Mouse (Mus musculus): ENCODE data around the gene Tnk1. TPM values are rescaled to one million over a fixed set of nuclear protein-coding genes. Genes with fewer than 3 reads are reported as not detected.

The Tnk1 gene
- total and polyA plus RNA-seq, 3 experiments = 0.25 to 0.35 TPM; not detected in 1

DNA sequence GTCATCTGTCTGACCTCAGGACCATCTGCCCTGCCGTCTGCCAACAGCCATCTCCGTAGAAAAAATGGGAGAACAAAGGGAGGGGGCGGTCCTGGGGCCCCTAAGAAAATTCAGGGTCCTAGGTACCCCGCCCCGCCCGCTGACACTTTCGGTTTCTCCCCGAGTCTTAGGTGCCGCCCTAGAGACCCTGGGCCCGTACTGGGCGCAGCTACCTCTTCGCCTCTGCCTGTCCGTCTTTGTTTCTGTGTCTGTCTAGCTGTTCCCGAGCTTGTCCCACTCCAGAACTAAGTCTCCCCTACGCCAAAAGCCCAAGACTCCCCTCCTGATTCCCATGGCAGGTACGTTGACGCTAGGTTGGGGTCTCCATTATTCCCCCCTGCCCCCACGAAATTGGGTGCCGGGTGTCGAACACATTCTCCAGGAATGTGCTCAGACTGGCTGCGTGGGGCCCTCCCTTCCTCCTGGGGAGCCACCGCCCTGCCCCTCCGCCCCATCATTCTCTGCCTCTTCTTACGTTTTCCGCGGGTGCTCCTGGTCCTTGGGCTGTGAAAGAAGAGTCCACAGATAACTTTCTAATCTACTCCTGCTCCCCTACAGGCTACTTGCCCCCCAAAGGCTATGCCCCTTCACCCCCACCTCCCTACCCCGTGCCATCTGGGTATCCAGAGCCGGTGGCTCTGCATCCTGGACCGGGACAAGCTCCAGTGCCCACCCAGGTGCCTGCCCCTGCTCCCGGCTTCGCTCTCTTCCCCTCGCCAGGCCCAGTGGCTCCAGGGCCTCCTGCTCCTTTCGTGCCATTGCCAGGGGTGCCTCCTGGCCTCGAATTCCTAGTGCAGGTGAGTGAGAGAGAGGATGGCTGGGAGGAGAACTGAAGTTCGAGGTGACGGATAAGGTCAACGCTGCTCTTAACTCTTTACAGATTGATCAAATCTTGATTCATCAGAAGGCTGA is 11.5 kb downstream of the Tnk1 start:
- peaks cover 0 to 2% of the 10 kb centered on the region in 2 experiments; a peak in 1 of 4 replicates for H3K36me3 ChIP-seq (ENCODE audit: control insufficient read depth in 1 of 2, insufficient read depth in 2 of 2, low read length in 2 of 2)
- H3K9me3 ChIP-seq (replicated peaks; ENCODE audit: insufficient read depth, low read length) = no peaks in the 10 kb centered on the region
- peaks cover 4 to 14% of the 10 kb centered on the region in 2 experiments; a peak in 2 of 4 replicates for H3K4me1 ChIP-seq (ENCODE audit: control insufficient read depth in 1 of 2, insufficient read depth in 2 of 2, low read length in 2 of 2)
- H3K9ac ChIP-seq (ENCODE audit: control insufficient read depth, low read depth, low read length, poor library complexity, severe bottlenecking) = peak overlapping the region; percentile 79
- DNase-seq (ENCODE audit: low read depth, low spot score) = peak; percentile 83
- TF ChIP-seq KAT2A (conservative IDR thresholded peaks at IDR 0.05; ENCODE audit: low read depth, low read length) = no peak
- 0 out of 2 replicates have a peak, but pooled peaks have one; percentile 24 for TF ChIP-seq NRF1 (IDR thresholded peaks at IDR 0.05; ENCODE audit: insufficient read depth, low read depth, low read length, poor library complexity, severe bottlenecking)
- H3K27ac ChIP-seq (ENCODE audit: control insufficient read depth, low read depth, low read length) = peak overlapping the region; percentile 53
- peak overlapping the region; percentile 60 to 86 for H3K4me3 ChIP-seq (ENCODE audit: control insufficient read depth in 1 of 2, insufficient read depth in 1 of 2, low read depth in 2 of 2, low read length in 2 of 2)
- H3K79me2 ChIP-seq (ENCODE audit: control insufficient read depth, insufficient read depth, low read length, poor library complexity) = peaks cover 3% of the 10 kb centered on the region; the same call in 1 of the 2 replicates
- no peaks in the 10 kb centered on the region for H3K27me3 ChIP-seq (ENCODE audit: control insufficient read depth in 1 of 2, insufficient read depth in 2 of 2, low read length in 2 of 2)

DNA sequence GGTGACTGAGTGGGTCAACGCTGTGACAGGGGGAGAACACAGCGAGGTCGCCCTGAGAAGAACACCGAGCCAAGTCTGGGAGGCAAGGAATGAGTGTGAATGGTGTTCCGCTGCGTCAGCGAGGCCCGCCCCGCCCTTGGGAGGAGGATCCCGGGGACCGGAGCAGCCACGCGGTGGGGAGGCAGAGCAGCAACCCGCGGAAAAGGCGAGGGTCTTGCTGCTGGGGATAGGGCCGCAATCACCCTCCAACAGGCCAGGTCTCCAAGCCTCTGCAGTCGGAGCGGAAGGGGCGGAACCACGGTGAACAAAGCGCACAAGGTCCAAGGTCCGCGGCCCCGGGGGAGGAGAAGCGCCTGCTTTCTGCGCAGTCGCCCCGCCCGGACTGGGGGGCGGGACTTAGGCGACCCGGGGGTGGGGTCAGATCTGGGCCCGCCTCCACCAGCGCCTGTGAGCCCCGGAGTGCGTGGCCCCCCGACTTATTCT is 12.3 kb downstream of the Tnk1 start, which contains the start of gene Plscr3:
Gene Plscr3 (plus strand): TSS at position 179 of the 483 bp plus-strand sequence.
- H3K27me3 ChIP-seq (ENCODE audit: control insufficient read depth in 1 of 2, insufficient read depth in 2 of 2, low read length in 2 of 2) = no peaks in the 10 kb centered on the region
- DNase-seq (ENCODE audit: low read depth, low spot score) = peak; percentile 96
- TF ChIP-seq ETS1 (IDR thresholded peaks at IDR 0.05; ENCODE audit: low read depth, low read length) (no peak), MYB (IDR thresholded peaks at IDR 0.05; ENCODE audit: low read depth, low read length) (no peak), USF1 (IDR thresholded peaks at IDR 0.05; ENCODE audit: low read depth, low read length) (no peak), RAD21 (IDR thresholded peaks at IDR 0.05; ENCODE audit: low read depth, low read length) (no peak), UBTF (IDR thresholded peaks at IDR 0.05; ENCODE audit: borderline replicate concordance, insufficient read depth, low read depth, low read length) (no peak), SMC3 (IDR thresholded peaks at IDR 0.05; ENCODE audit: low read depth, low read length) (peak; percentile 8; the same call in 1 of the 2 replicates), USF2 (IDR thresholded peaks at IDR 0.05; ENCODE audit: borderline replicate concordance in 1 of 2, insufficient read depth in 1 of 2, low read depth in 1 of 2, low read length in 2 of 2) (no peak), BHLHE40 (IDR thresholded peaks at IDR 0.05; ENCODE audit: borderline replicate concordance, low read depth, low read length) (no peak), MAZ (IDR thresholded peaks at IDR 0.05; ENCODE audit: low read depth, low read length) (peak; percentile 40; the same call in 1 of the 2 replicates), GATA1 (IDR thresholded peaks at IDR 0.05; ENCODE audit: low read depth, low read length) (no peak), POLR2AphosphoS5 (IDR thresholded peaks at IDR 0.05; ENCODE audit: borderline replicate concordance, low read depth, low read length) (0 out of 2 replicates have a peak, but pooled peaks have one; percentile 40), NRF1 (IDR thresholded peaks at IDR 0.05; ENCODE audit: insufficient read depth, low read depth, low read length, poor library complexity, severe bottlenecking) (peak; percentile 74), SIN3A (IDR thresholded peaks at IDR 0.05; ENCODE audit: low read length) (peak; percentile 72), ZKSCAN1 (IDR thresholded peaks at IDR 0.05; ENCODE audit: low read depth, low read length) (no peak), E2F4 (IDR thresholded peaks at IDR 0.05; ENCODE audit: borderline replicate concordance, low read depth, low read length) (no peak), NELFE (IDR thresholded peaks at IDR 0.05; ENCODE audit: low read depth, low read length) (peak; percentile 83), EP300 (IDR thresholded peaks at IDR 0.05; ENCODE audit: low read depth in 1 of 2, low read length in 2 of 2) (0 out of 4 replicates have a peak, but pooled peaks of 1 of the 2 experiments have one; percentile 23), ZC3H11A (IDR thresholded peaks at IDR 0.05; ENCODE audit: low read depth, low read length) (no peak), CTCF (IDR thresholded peaks at IDR 0.05 in 2 of 3, conservative IDR thresholded peaks at IDR 0.05 in 1 of 3; ENCODE audit: control insufficient read depth in 1 of 3, insufficient read depth in 1 of 3, low read depth in 2 of 3, low read length in 3 of 3, poor library complexity in 1 of 3, severe bottlenecking in 1 of 3) (no peak), POLR2A (IDR thresholded peaks at IDR 0.05; ENCODE audit: control insufficient read depth in 1 of 2, insufficient read depth in 1 of 2, low read depth in 1 of 2, low read length in 2 of 2, poor library complexity in 1 of 2) (peak; percentile 85 to 97), HCFC1 (IDR thresholded peaks at IDR 0.05; ENCODE audit: low read depth, low read length) (peak; percentile 73), MYC (IDR thresholded peaks at IDR 0.05; ENCODE audit: low read depth, low read length) (peak; percentile 87), MAFK (IDR thresholded peaks at IDR 0.05; ENCODE audit: borderline replicate concordance, low read depth, low read length) (peak; percentile 41; the same call in 1 of the 2 replicates), ELF1 (IDR thresholded peaks at IDR 0.05; ENCODE audit: low read depth, low read length) (no peak), CHD1 (IDR thresholded peaks at IDR 0.05; ENCODE audit: low read depth, low read length) (no peak), TBP (IDR thresholded peaks at IDR 0.05; ENCODE audit: low read depth, low read length) (peak; percentile 74)

More for the DNA sequence above, 12.3 kb downstream of the Tnk1 start, which contains the start of gene Plscr3:
- Histone ChIP-seq H3K9ac (ENCODE audit: control insufficient read depth, low read depth, low read length, poor library complexity, severe bottlenecking) (peak within 1 kb of the TSS; percentile 79), H3K27ac (ENCODE audit: control insufficient read depth, low read depth, low read length) (peak within 1 kb of the TSS; percentile 78), H3K9me3 (replicated peaks; ENCODE audit: insufficient read depth, low read length) (no peaks in the 10 kb centered on the region), H3K4me3 (ENCODE audit: control insufficient read depth in 1 of 2, insufficient read depth in 1 of 2, low read depth in 2 of 2, low read length in 2 of 2) (peak within 1 kb of the TSS; percentile 60 to 86), H3K36me3 (ENCODE audit: control insufficient read depth in 1 of 2, insufficient read depth in 2 of 2, low read length in 2 of 2) (peaks cover 0 to 2% of the 10 kb centered on the region in 2 experiments; a peak in 1 of 4 replicates), H3K4me1 (ENCODE audit: control insufficient read depth in 1 of 2, insufficient read depth in 2 of 2, low read length in 2 of 2) (peaks cover 4 to 14% of the 10 kb centered on the region in 2 experiments; a peak in 2 of 4 replicates), H3K79me2 (ENCODE audit: control insufficient read depth, insufficient read depth, low read length, poor library complexity) (peaks cover 3% of the 10 kb centered on the region; the same call in 1 of the 2 replicates)

Data from MEL (cell line).